Mouse (Mus musculus) spleen, adult 2 months (tissue): Measurements from ENCODE around the gene Slc41a2.

Experiments used
- CTCF ChIP-seq: fragments of 200-500 bp; IDR thresholded peaks from 2 replicates; pipeline ENCODE4 v1.5.1; 2011; ENCODE audit warnings: mild to moderate bottlenecking, inconsistent platforms; ENCODE audit not compliant: insufficient read depth, insufficient read length, insufficient replicate concordance; ENCODE audit errors: extremely low read depth
- POLR2A ChIP-seq: fragments of 200-500 bp; IDR thresholded peaks from 2 replicates; pipeline ENCODE4 v1.6.1; 2011; ENCODE audit warnings: low read depth, low read length, inconsistent platforms

DNA sequence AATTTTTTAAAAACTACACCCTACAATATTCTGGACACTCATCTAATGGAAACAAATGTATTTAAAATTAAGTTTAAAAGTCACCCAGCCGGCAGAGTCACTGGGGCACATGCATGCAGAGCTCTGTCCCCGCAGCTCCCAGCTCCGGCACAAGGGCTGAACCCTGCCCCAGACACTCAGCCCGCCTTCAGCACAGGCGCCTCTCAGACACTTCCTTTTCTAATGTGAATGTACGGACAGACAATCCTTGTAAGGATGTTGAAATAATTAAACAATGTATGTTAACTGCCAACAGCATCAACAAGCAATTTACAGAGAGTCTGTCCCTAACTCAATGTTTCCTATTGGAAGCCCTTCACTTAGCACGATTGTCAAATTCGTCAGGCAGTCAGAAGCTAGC, 73.0 kb downstream of the Slc41a2 start:
- TF ChIP-seq CTCF: no peak
- no peak for TF ChIP-seq POLR2A
